Mouse (Mus musculus) olfactory bulb, adult 2 months (tissue): ENCODE measurements around the gene Itpkb.

Experiments
- CTCF ChIP-seq: fragments of 200-500 bp; IDR thresholded peaks from 2 replicates; pipeline ENCODE4 v1.5.1; 2012; ENCODE audit warnings: low read depth, mild to moderate bottlenecking, low read length, moderate library complexity; ENCODE audit not compliant: insufficient read depth
- POLR2A ChIP-seq: fragments of 200-500 bp; IDR thresholded peaks from 2 replicates; pipeline ENCODE4 v1.6.1; 2012; ENCODE audit warnings: mild to moderate bottlenecking, low read depth, low read length, moderate library complexity; ENCODE audit not compliant: insufficient read depth

DNA sequence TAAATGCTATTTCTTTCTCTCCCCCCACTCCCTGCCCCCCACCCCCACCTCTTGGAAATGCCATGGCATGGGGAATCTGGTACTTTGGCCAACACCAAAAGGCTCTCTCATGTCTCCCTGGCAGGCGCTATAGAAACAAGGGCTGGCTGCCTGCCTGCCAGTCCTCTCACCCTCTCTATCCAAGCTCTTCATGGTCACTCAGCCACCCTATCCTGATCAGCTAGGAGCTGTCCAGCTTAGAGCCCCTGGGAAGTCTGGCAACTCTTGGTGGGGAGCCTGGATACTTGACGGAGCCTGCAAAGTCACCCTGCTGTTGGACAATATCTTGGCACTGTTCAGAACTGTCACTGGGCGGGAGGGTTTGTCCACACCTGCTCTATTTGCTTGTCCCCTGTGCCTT, 128.4 kb downstream of the Itpkb start:
- TF ChIP-seq CTCF (no peak), POLR2A (no peak)
